ENCODE assay signal across 8 mouse cellular contexts in genomic region chr7:90022974-90023707, GRCm38 (mm10). TPM values are rescaled to one million over a fixed set of nuclear protein-coding genes. Genes with fewer than 3 reads are reported as not detected.
DNase-seq lines count a peak whose midpoint lies in the region; ATAC-seq lines count a peak whose summit lies in the region.
"Had no signal": no experiment of that assay in that cellular context is flagged by ENCODE, and none has a peak within 500 bp of the region (broad histone marks: within the 10 kb centered on the region; RNA-seq: fewer than 3 reads in every experiment).

No protein-coding gene starts in this region.

- H3K4me3 ChIP-seq in neural tube, embryonic 13.5 days = no peak overlapping the region
- H3K4me3 ChIP-seq: hindbrain, embryonic 15.5 days had no signal

- no peak overlapping the region for H3K27ac ChIP-seq in neural tube, embryonic 13.5 days (replicated peaks)
- H3K27ac ChIP-seq: hindbrain, embryonic 15.5 days had no signal

- no peaks in the 10 kb centered on the region for H3K4me1 ChIP-seq in neural tube, embryonic 13.5 days (replicated peaks)

- 50% methylated on average over 8 of the region's 9 CpGs for WGBS in neural tube, embryonic 13.5 days

- no peaks in the 10 kb centered on the region for H3K9me3 ChIP-seq in neural tube, embryonic 13.5 days
- H3K9me3 ChIP-seq: hindbrain, embryonic 15.5 days had no signal

- no peaks in the 10 kb centered on the region for H3K36me3 ChIP-seq in neural tube, embryonic 13.5 days
- H3K36me3 ChIP-seq: hindbrain, embryonic 15.5 days had no signal

- H3K4me2 ChIP-seq in neural tube, embryonic 13.5 days = no peak overlapping the region
- H3K4me2 ChIP-seq: hindbrain, embryonic 15.5 days had no signal

- H3K9ac ChIP-seq in neural tube, embryonic 13.5 days = no peak overlapping the region
- H3K9ac ChIP-seq: hindbrain, embryonic 15.5 days had no signal

- ATAC-seq in neural tube, embryonic 13.5 days (ENCODE audit: low read depth) = peak; percentile 53; the same call in 1 of the 2 replicates
- peak; percentile 60 to 76 for ATAC-seq in hematopoietic stem cell, adult 5-6 weeks (replicated peaks in 1 of 2; ENCODE audit: insufficient read depth in 1 of 2, low FRiP score in 2 of 2, low TSS enrichment in 1 of 2, low read depth in 1 of 2, poor library complexity in 2 of 2, severe bottlenecking in 2 of 2)

- no peak for DNase-seq in neural tube, embryonic 10.5 days (ENCODE audit: extremely low spot score, low spot score)
- peak; percentile 37 for DNase-seq in brain, adult 2 months (ENCODE audit: low read depth, low spot score)
- peak; percentile 61 for DNase-seq in lung, postnatal 25 days (ENCODE audit: low spot score)
- no peak for DNase-seq in urinary bladder, adult 18-20 months (ENCODE audit: low spot score in 2 of 2)
- no peak for DNase-seq in left cerebral cortex, adult 18-20 months (ENCODE audit: low spot score in 2 of 2)

- no peaks in the 10 kb centered on the region for H3K27me3 ChIP-seq in neural tube, embryonic 13.5 days
- H3K27me3 ChIP-seq: hindbrain, embryonic 15.5 days had no signal

RNA-seq across cellular contexts. Expression of gene Eed, which starts 42.4 kb away (rescaled TPM):
- polyA plus RNA-seq in neural tube, embryonic 13.5 days (2015; fragmentation: Nextera tagmentation; extraction: Ambion mirVana) = 35.4 and 39.4 TPM in 2 replicates
- total RNA-seq in hematopoietic stem cell, adult 5-6 weeks (2017) = 175 and 180 TPM in 2 replicates
- total RNA-seq in left cerebral cortex, adult 18-20 months (2021) = 10 to 100 TPM; 34.2 to 39.2 TPM

Comparison
In these comparisons a context has a peak if more than half of its experiments do, and no peak if none do; other contexts are left out.
1. DNase-seq: peak in brain, adult 2 months (single experiment) and lung, postnatal 25 days (single experiment); none in neural tube, embryonic 10.5 days (single experiment), urinary bladder, adult 18-20 months (0 of 2) and left cerebral cortex, adult 18-20 months (0 of 2).